Mouse (Mus musculus) cerebral cortex, adult 2 months (tissue): Measurements from ENCODE around the gene Hsd17b14.

Experiments
- WGBS: fragments of 180-500 bp; shearing (Covaris S2); methylation state at CpG from one replicate; pipeline ENCODE4 v1.1.7; 2018; 5-methylcytosine and 5-hydroxymethylcytosine counted together

Gene Hsd17b14

DNA sequence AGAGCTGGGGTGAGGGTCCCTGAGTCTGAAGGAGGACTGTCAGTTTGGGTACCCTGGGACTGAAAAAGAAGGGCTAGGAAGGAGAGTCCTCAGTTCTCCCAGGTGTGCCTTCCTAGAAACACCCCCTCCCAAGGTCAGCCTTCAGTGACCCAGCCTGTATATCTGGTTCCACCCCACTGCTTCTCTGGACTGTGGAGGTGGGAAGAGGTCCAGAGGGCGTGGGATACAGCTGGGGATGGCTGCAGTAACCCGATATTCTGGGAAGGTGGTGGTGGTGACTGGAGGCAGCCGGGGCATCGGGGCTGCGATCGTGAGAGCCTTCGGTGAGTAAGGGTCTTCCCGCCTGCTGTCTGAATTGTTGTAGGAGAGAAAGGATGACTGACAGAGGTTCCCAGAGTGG, at the start of gene Hsd17b14:
Gene Hsd17b14, plus strand, starts transcription at position 150 of the 400 bp plus-strand sequence.
- WGBS: 65% methylated on average over 8 of the region's 8 CpGs

- 91% methylated on average over 6 of the region's 6 CpGs for WGBS
These were observed 47.1 kb upstream of the Hsd17b14 start for GRCm38 (mm10) chr7:45507583-45507982.

DNA sequence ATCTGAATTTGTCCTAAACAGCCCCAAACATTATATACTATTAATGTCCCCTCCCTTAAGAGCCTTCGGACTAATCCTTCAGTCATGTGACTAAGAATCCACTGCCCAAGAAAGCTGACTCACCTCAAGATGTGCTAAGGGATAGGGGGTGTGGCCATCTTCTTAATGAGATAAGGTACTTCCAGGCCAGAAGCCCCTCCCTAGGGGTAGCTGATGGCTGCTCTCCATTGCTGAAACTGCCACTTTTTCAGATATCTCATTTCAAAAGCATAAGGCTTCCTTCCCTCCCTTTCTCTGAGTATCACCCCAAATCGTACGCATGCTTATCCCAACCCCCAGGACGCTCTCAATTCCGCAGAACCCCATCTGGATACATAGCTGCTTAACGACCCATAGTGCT, 46.1 kb upstream of the Hsd17b14 start:
- WGBS: 87% methylated on average over 6 of the region's 6 CpGs

DNA sequence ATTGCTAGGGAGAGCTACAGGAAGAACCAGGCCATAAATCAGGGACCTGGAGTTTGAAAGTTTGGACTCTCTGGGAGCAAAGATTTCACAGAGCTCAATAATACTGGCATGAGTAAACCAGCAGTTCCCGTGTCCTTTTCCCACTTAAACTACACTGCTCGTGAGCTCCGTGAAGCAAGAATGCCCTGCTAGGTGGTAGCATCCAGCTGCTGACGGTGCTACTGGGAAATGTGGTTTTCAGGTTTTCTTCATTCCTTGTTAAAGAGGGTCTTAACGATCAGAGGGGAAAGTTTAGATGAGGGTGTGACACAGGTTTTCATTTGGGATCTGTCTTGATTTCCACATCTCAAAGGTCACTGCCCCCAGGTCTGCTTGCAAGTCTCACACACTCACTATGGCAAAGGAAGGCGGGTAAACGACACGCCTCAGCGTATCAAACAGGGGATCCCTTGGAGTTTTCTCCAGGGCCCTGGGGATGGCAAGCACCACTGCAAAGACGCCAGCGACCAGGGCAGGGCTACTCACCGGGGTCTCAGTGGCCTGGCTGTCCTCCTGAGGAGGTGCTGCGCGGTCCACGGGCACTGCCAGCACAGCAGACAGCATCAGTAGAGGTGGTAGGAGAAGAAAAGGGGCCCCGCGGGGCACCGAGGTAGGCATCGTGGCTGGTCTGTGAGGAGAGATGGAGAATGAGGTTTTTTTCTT, 45.4 kb upstream of the Hsd17b14 start:
- 26% methylated on average over 19 of the region's 19 CpGs for WGBS

- under 1% methylated on average over 44 of the region's 44 CpGs for WGBS
These were observed 44.5 kb upstream of the Hsd17b14 start, which contains the start of gene Nucb1 for GRCm38 (mm10) chr7:45509912-45510787. Nucb1 (minus strand) TSS chr7:45510406.

GRCm38 (mm10) chr7:45514411-45514810, 40.3 kb upstream of the Hsd17b14 start:
- 91% methylated on average over 7 of the region's 7 CpGs for WGBS

- WGBS: 54% methylated on average over 16 of the region's 16 CpGs
These were observed 39.3 kb upstream of the Hsd17b14 start for GRCm38 (mm10) chr7:45515436-45515835.

GRCm38 (mm10) chr7:45516846-45517245, 37.8 kb upstream of the Hsd17b14 start:
- 61% methylated on average over 5 of the region's 5 CpGs for WGBS

GRCm38 (mm10) chr7:45518618-45519017, 36.1 kb upstream of the Hsd17b14 start:
- 95% methylated on average over 16 of the region's 16 CpGs for WGBS

DNA sequence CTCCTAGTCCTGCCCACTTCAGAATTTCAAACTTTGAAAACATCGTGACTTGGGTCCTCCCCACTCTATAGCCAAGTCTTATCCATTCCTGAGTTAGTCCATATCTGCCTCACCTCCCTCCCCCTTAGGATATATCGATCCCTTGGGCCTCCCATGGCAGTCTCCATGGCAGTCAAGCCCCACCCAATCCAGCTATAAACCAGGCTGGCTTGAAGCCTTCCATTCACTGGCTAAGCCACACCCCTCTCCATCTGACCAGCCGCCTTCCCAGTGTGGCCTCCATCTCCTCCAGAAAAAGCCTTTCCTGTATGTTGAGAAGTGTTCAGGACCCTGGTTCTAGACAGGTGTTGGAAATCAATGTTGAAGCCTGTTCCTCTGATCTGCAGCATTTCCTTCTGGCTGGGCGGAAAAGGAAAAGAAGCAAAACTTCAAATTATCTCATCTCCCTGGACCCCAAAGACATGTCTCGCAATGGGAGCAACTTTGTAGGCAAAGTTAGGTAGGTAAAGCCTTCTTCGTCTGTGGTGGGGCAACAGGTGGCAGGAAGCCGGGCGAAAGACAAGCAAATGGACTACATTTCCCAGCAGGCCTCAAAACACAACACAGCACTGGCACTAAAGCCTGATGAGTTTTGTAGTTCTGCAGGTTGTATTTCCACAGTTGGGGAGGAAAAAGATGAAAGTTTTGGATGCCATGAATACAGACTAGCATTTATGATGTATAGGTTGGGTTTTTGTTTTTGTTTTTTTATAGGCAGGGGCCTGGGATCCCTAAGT, 35.2 kb upstream of the Hsd17b14 start:
- 77% methylated on average over 8 of the region's 8 CpGs for WGBS

DNA sequence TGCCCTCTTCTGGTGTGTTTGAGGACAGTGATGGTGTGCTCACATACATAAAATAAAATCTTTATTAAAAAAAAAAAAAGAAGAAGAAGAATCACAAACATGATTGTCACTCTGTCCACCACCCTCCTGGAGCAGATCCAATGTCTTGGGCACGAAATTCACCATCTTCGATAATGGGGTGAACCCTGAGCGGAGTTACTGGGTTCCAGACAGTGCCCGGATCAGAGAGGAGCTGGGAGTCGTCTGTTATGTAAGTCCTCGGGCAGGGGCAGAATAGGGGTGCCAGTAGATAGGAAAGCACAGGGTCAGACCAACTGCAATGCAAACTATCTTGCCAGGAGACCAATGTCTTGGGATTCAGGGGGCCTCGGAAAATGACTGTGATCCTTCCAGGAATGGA, 34.1 kb upstream of the Hsd17b14 start:
- WGBS: 95% methylated on average over 7 of the region's 7 CpGs

DNA sequence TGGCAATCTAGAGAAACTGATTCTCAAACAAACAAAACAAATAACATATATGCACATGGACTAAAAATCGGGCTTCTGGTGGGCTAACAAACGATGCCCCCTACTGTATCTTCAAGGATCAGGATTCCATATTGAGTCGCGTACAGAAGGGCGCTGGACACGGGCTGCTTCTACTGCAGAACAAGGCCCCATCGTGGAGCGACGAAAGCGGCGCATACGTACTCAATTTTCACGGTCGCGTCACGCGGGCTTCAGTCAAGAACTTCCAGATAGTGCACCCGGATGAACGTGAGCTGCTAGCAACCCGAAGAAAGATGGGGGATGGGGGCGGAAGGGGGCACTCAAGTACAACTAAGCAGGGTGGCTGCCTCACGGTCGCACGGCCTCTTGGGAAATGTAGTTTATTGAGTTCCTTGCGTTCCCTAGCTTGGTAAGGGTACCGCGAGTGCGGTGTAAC, 32.9 kb upstream of the Hsd17b14 start:
- under 1% methylated on average over 28 of the region's 28 CpGs for WGBS

DNA sequence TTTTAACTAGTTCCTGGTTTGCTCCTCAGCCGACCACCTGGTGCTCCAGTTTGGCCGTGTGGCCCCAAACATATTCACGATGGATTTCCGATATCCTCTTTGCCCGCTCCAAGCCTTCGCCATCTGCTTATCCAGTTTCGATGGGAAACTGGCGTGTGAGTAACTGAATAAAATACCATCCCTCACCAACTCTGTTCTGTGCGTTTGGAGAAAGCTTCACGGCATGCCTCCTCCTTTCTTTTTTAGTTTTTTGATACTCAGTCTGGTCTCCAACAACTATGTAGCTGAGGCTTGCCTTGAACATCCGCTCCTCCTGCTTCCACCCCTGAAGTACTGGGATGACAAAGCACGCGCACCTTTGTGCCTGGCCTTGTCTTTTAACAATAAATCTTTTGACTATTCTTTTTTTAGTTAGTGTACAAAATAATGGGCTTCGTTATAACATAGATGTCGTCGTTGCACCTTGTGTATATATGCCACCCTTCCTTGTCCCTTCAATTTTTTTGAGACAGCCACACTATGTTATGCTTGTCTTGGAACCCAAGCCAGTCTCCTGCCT, 32.4 kb upstream of the Hsd17b14 start:
- WGBS: 40% methylated on average over 16 of the region's 16 CpGs

GRCm38 (mm10) chr7:45522957-45523676, 31.6 kb upstream of the Hsd17b14 start:
- WGBS: 82% methylated on average over 18 of the region's 18 CpGs

DNA sequence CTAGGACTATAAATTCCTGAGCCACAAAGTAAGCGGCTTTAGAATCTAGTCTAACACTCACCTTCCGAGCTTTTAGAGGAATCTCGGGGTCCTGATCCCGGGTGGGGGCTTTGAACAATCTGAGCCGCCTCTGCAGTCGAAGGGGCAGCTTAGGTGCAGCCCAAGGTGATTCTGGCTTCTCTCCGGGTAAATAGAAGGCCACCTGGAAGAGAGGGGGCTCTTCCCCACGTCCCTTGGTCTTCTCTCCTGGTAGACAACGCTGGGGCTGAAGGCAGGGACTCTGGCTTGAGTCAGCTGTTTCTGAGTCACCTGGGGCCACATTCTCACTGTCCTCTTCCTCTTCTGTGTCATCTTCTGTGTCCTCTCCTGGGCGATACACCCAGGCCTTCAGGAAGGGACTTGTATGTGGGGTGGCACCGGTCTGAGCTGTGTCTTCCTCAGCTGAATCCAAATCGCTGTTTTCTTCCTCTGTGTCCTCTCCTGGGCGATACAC, 31.0 kb upstream of the Hsd17b14 start:
- WGBS: 83% methylated on average over 13 of the region's 13 CpGs

DNA sequence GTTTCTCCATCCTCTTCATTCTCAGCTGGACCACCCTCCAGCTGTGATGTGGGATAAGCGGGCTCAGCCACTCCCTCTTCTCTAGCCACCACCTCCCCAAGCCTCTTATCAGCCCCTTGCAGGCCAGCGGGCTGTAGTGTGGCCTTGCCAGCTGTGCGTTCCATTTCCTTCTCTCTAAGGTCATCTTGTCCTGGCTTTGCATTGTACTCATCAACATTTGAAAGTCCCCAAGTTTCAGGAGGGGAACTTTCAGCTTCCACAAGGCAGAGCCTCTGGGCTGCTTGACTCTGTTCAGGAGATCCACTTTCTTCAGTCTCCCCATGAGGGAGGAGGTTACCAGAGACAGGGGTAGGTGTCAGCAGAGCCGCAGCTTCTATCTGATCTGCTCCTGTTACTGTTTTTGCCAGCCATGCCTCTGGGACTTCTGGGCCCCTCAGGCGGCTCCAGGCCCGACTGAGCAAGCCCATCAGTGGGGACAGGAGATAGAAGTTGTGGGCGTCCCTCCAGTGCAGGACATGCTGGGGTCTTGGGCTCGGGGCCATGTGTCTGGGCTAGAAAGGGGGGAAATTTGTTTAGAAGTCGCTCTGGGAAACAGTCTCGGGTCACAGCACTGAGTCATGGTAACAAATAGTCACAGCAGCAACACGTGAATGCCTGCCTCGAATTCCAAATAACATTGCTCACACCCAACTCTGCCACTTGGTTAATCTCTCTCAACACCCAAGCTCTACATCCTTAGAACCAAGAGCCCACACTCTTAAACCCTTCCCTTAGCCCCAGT, 29.7 kb upstream of the Hsd17b14 start:
- WGBS: 25% methylated on average over 12 of the region's 12 CpGs

GRCm38 (mm10) chr7:45525809-45526473, 28.8 kb upstream of the Hsd17b14 start, which contains the start of the genes Ppp1r15a and Plekha4:
Ppp1r15a (minus strand) TSS chr7:45526268.
Plekha4 (plus strand) TSS chr7:45526330.
- under 1% methylated on average over 54 of the region's 54 CpGs for WGBS

- 25% methylated on average over 7 of the region's 7 CpGs for WGBS
These were observed 28.1 kb upstream of the Hsd17b14 start for GRCm38 (mm10) chr7:45526474-45527120.

GRCm38 (mm10) chr7:45527169-45527568, 27.5 kb upstream of the Hsd17b14 start:
- 87% methylated on average over 6 of the region's 6 CpGs for WGBS
